Mouse (Mus musculus) lung, adult 2 months (tissue): ENCODE results near the gene Phlda2.

Experiments used
- CTCF ChIP-seq: fragments of 200-500 bp; IDR thresholded peaks from 2 replicates; pipeline ENCODE4 v1.5.1; 2011; ENCODE audit warnings: mild to moderate bottlenecking, low read length, control low read depth; ENCODE audit not compliant: insufficient read depth
- POLR2A ChIP-seq: fragments of 200-500 bp; IDR thresholded peaks from 2 replicates; pipeline ENCODE4 v1.6.1; 2011; ENCODE audit warnings: low read depth, mild to moderate bottlenecking, control low read depth, low read length, borderline replicate concordance; ENCODE audit errors: extremely low read depth

DNA sequence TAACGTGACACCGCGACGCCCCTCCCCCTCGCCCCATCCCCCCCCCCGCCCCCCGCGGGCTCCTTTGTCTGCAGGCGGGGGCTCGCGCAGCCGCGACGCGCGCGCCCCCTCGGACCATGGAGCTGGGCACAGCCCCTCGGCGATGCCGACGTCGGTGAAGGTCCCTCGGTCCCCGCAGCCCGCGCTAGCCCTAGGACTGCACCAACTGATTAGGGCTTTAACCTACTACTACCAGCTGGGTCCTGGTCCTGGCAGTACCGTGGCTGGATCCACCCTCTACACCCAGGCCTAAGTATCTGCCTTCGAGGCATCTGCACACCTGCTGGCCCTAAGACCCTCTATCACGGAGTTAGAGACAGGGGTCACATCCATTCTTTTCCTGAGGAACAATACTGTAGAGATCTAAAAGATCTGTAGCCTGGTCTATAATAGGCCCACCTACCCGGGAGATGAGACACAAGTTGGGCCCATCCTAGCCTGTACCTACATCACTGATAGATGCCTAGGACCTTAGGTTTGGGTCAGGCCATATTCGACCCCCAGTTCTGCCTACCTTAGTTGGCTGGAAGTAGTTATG is 41.6 kb downstream of the Phlda2 start:
- TF ChIP-seq POLR2A: no peak
- TF ChIP-seq CTCF: no peak
